8 mouse cellular contexts compared by ENCODE assay signal in genomic region chr3:37724946-37725735, GRCm38 (mm10). TPM values are rescaled to one million over a fixed set of nuclear protein-coding genes. Genes with fewer than 3 reads are reported as not detected.
DNase-seq lines count a peak whose midpoint lies in the region; ATAC-seq lines count a peak whose summit lies in the region.

No protein-coding gene starts in this region.

- no peak for DNase-seq in embryonic facial prominence, embryonic 10.5 days (ENCODE audit: low spot score)
- DNase-seq in lung, postnatal 10 days: no peak
- no peak for DNase-seq in hindbrain, embryonic 14.5 days (ENCODE audit: low spot score)
- DNase-seq in gastrocnemius, postnatal 14 days: no peak
- DNase-seq in adrenal gland, postnatal 14 days: no peak

- no peak overlapping the region for H3K9ac ChIP-seq in embryonic facial prominence, embryonic 12.5 days
- peak overlapping the region; percentile 48 for H3K9ac ChIP-seq in lung, embryonic 16.5 days (ENCODE audit: low read length)
- peak overlapping the region; percentile 65 for H3K9ac ChIP-seq in hindbrain, embryonic 14.5 days
- H3K9ac ChIP-seq in neural tube, embryonic 14.5 days (replicated peaks; ENCODE audit: low read depth, low read length): no peak overlapping the region

- WGBS in embryonic facial prominence, embryonic 12.5 days: 76% methylated on average over 6 of the region's 6 CpGs
- WGBS in embryonic facial prominence, embryonic 10.5 days: 82% methylated on average over 6 of the region's 6 CpGs
- 70% methylated on average over 6 of the region's 6 CpGs for WGBS in lung, embryonic 16.5 days
- WGBS in hindbrain, embryonic 14.5 days: 91% methylated on average over 6 of the region's 6 CpGs
- 82% methylated on average over 6 of the region's 6 CpGs for WGBS in neural tube, embryonic 14.5 days

- no peak overlapping the region for H3K27ac ChIP-seq in embryonic facial prominence, embryonic 12.5 days
- no peak overlapping the region for H3K27ac ChIP-seq in embryonic facial prominence, embryonic 10.5 days (replicated peaks)
- H3K27ac ChIP-seq in lung, embryonic 16.5 days (ENCODE audit: low read length): peak overlapping the region; percentile 79
- no peak overlapping the region; the same call in 1 of the 2 replicates for H3K27ac ChIP-seq in hindbrain, embryonic 14.5 days
- no peak overlapping the region for H3K27ac ChIP-seq in neural tube, embryonic 14.5 days (ENCODE audit: low read depth, low read length)

- H3K27me3 ChIP-seq in embryonic facial prominence, embryonic 12.5 days: no peaks in the 10 kb centered on the region; the same call in 1 of the 2 replicates
- H3K27me3 ChIP-seq in embryonic facial prominence, embryonic 10.5 days (replicated peaks; ENCODE audit: low read depth, poor library complexity, severe bottlenecking): peaks cover 52% of the 10 kb centered on the region
- H3K27me3 ChIP-seq in lung, embryonic 16.5 days (ENCODE audit: control insufficient read depth, insufficient read depth, low read depth, low read length): peaks cover 8% of the 10 kb centered on the region; the same call in 1 of the 2 replicates
- H3K27me3 ChIP-seq in hindbrain, embryonic 14.5 days (ENCODE audit: control insufficient read depth, insufficient read depth, low read length): no peaks in the 10 kb centered on the region
- no peaks in the 10 kb centered on the region for H3K27me3 ChIP-seq in neural tube, embryonic 14.5 days (ENCODE audit: control insufficient read depth, insufficient read depth, low read length)

- peak overlapping the region; percentile 69 for H3K4me2 ChIP-seq in embryonic facial prominence, embryonic 12.5 days (replicated peaks)
- peak overlapping the region; percentile 57 for H3K4me2 ChIP-seq in lung, embryonic 16.5 days (ENCODE audit: low read depth, low read length)
- peak overlapping the region; percentile 68 for H3K4me2 ChIP-seq in hindbrain, embryonic 14.5 days (replicated peaks)
- peak overlapping the region; percentile 78; the same call in 1 of the 2 replicates for H3K4me2 ChIP-seq in neural tube, embryonic 14.5 days (ENCODE audit: low read depth, low read length)

- H3K36me3 ChIP-seq in embryonic facial prominence, embryonic 12.5 days: no peaks in the 10 kb centered on the region
- H3K36me3 ChIP-seq in embryonic facial prominence, embryonic 10.5 days (replicated peaks): no peaks in the 10 kb centered on the region
- no peaks in the 10 kb centered on the region for H3K36me3 ChIP-seq in lung, embryonic 16.5 days (ENCODE audit: control insufficient read depth, insufficient read depth, low read length)
- H3K36me3 ChIP-seq in hindbrain, embryonic 14.5 days (replicated peaks; ENCODE audit: control insufficient read depth, insufficient read depth): no peaks in the 10 kb centered on the region
- H3K36me3 ChIP-seq in neural tube, embryonic 14.5 days (ENCODE audit: control insufficient read depth, insufficient read depth, low read length): no peaks in the 10 kb centered on the region

- peaks cover 39% of the 10 kb centered on the region for H3K4me1 ChIP-seq in embryonic facial prominence, embryonic 12.5 days
- H3K4me1 ChIP-seq in embryonic facial prominence, embryonic 10.5 days: peaks cover 42% of the 10 kb centered on the region
- peaks cover 31% of the 10 kb centered on the region for H3K4me1 ChIP-seq in lung, embryonic 16.5 days (replicated peaks; ENCODE audit: control insufficient read depth, insufficient read depth, low read length)
- peaks cover 9% of the 10 kb centered on the region; the same call in 1 of the 2 replicates for H3K4me1 ChIP-seq in hindbrain, embryonic 14.5 days (replicated peaks; ENCODE audit: control insufficient read depth, insufficient read depth, low read length)
- H3K4me1 ChIP-seq in neural tube, embryonic 14.5 days (ENCODE audit: control insufficient read depth, insufficient read depth, low read length): peaks cover 20% of the 10 kb centered on the region

- intact Hi-C loops in gastrocnemius, postnatal 14 days (cut with DNase I; ENCODE audit: low total_unique reads): no loop called here

- no peak for ATAC-seq in embryonic facial prominence, embryonic 12.5 days (ENCODE audit: insufficient number of reproducible peaks, insufficient read depth, low FRiP score, low TSS enrichment)
- no peak for ATAC-seq in lung, embryonic 16.5 days (ENCODE audit: low read depth)
- ATAC-seq in hindbrain, embryonic 14.5 days (ENCODE audit: low FRiP score): no peak
- no peak; the same call in 1 of the 2 replicates for ATAC-seq in neural tube, embryonic 14.5 days (ENCODE audit: low read depth)

- H3K9me3 ChIP-seq in embryonic facial prominence, embryonic 12.5 days: no peaks in the 10 kb centered on the region
- no peaks in the 10 kb centered on the region for H3K9me3 ChIP-seq in embryonic facial prominence, embryonic 10.5 days
- no peaks in the 10 kb centered on the region for H3K9me3 ChIP-seq in lung, embryonic 16.5 days (ENCODE audit: control insufficient read depth, low read length)
- no peaks in the 10 kb centered on the region for H3K9me3 ChIP-seq in hindbrain, embryonic 14.5 days (ENCODE audit: control insufficient read depth, low read length)
- H3K9me3 ChIP-seq in neural tube, embryonic 14.5 days (ENCODE audit: control insufficient read depth, low read length): no peaks in the 10 kb centered on the region

- H3K4me3 ChIP-seq in embryonic facial prominence, embryonic 12.5 days: no peak overlapping the region
- H3K4me3 ChIP-seq in embryonic facial prominence, embryonic 10.5 days: no peak overlapping the region
- H3K4me3 ChIP-seq in lung, embryonic 16.5 days (ENCODE audit: low read length): no peak overlapping the region
- H3K4me3 ChIP-seq in hindbrain, embryonic 14.5 days (replicated peaks; ENCODE audit: low read length): no peak overlapping the region; the same call in 1 of the 2 replicates
- H3K4me3 ChIP-seq in neural tube, embryonic 14.5 days (ENCODE audit: low read depth, low read length): no peak overlapping the region; the same call in 1 of the 2 replicates

RNA-seq across cellular contexts. Expression of gene Gm5148, which starts 0.9 kb away (rescaled TPM):
- polyA plus RNA-seq in embryonic facial prominence, embryonic 12.5 days (2016; fragmentation: Nextera tagmentation; extraction: Ambion mirVana): 4.3 and 5.2 TPM in 2 replicates
- 3.1 and 4.1 TPM in 2 replicates for polyA plus RNA-seq in embryonic facial prominence, embryonic 10.5 days (2016; fragmentation: Nextera tagmentation; extraction: Ambion mirVana)
- 6.0 and 8.0 TPM in 2 replicates for polyA plus RNA-seq in lung, embryonic 16.5 days (2015; fragmentation: Nextera tagmentation; extraction: Ambion mirVana)
- polyA plus RNA-seq in hindbrain, embryonic 14.5 days (2014; fragmentation: Nextera tagmentation; extraction: Ambion mirVana): 13.3 and 17.0 TPM in 2 replicates
- 9.7 and 15.4 TPM in 2 replicates for polyA plus RNA-seq in neural tube, embryonic 14.5 days (2014; fragmentation: Nextera tagmentation; extraction: Ambion mirVana)
- under 1 TPM in 1 of 2 experiments, not detected in 1; 0.27 TPM for total RNA-seq in gastrocnemius, postnatal 14 days (2021)
- total RNA-seq in adrenal gland, postnatal 14 days (2021): 0.26 TPM in 1 of 2 replicates, not detected in the other

Comparison
In these comparisons a context has a peak if more than half of its experiments do, and no peak if none do; other contexts are left out.
1. H3K9ac ChIP-seq: peak in lung, embryonic 16.5 days (single experiment) and hindbrain, embryonic 14.5 days (single experiment); none in embryonic facial prominence, embryonic 12.5 days (single experiment) and neural tube, embryonic 14.5 days (single experiment).
2. Peak in every context shown above with its lines, with median percentiles within 50 percentile points of each other: H3K4me2 ChIP-seq.